Mouse (Mus musculus) liver, postnatal 0 days (tissue): ENCODE results near the gene Tex2.
A peak's percentile ranks its signal among the peaks of the same experiment; 100 is the strongest.

ENCODE experiments used
- CTCF ChIP-seq: sonication (generic); IDR thresholded peaks from 2 replicates; pipeline ENCODE4 v1.5.1; 2016; ENCODE audit warnings: antibody characterized with exemption, low read depth
- EP300 ChIP-seq: IDR thresholded peaks from 2 replicates; pipeline ENCODE4 v1.6.1; 2016; ENCODE audit warnings: antibody characterized with exemption, low read depth, mild to moderate bottlenecking

DNA sequence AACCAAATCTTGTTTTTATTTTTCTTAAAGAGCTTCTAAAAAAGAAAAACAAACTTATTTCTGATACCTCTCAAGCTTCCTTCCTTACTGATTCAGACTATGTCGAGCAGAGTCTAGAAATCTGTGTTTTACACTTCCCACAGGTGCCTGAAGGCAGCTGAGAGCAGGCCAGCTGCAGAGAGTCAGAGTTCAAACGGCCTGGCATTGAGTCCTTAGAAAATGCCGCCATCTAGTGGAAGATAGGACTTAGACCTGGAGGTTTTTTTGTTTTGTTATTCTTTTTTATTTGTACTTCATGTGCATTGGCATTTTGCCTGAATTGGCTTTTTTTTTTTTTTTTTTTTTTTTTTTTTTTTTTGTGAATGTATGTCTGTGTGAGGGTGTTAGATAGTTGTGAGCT, 121.8 kb downstream of the Tex2 start:
- TF ChIP-seq CTCF (peak; percentile 84), EP300 (no peak)
